Mouse (Mus musculus) cerebellum, adult 2 months (tissue): ENCODE measurements at regions not wholly inside any gene's neighbourhood (a gene's known extent, or its start where the extent isn't known, plus 50 kb on each side); places are given as distances from the start of the nearest gene placed in this dataset.
"Not testable (repeated sequence)": the region's sequence is repeated elsewhere in the genome, so short reads cannot be mapped to it uniquely, and the experiment has no call there.

Experiments used
- DNase-seq, 2 experiments: peaks; one replicate each; pipeline ENCODE4 v3.0.0; 2021
- H3K27ac ChIP-seq: fragments of 200-500 bp; 2 replicates; pipeline ENCODE4 v1.5.1; 2012; ENCODE audit warnings: low read length, control low read depth, inconsistent platforms; ENCODE audit not compliant: insufficient read depth
- H3K27me3 ChIP-seq: fragments of 200-500 bp; 2 replicates; pipeline ENCODE4 v1.6.1; 2012; ENCODE audit warnings: inconsistent platforms, mild to moderate bottlenecking, low read length, moderate library complexity; ENCODE audit not compliant: control insufficient read depth, insufficient read depth
- H3K4me1 ChIP-seq: fragments of 200-500 bp; 2 replicates; pipeline ENCODE4 v1.6.1; 2011; ENCODE audit warnings: low read length; ENCODE audit not compliant: control insufficient read depth, insufficient read depth
- H3K4me3 ChIP-seq: fragments of 200-500 bp; replicated peaks from 2 replicates; pipeline ENCODE3; 2011; ENCODE audit warnings: mild to moderate bottlenecking, low read depth, low read length, control low read depth; ENCODE audit not compliant: insufficient read depth
- CTCF ChIP-seq: fragments of 200-500 bp; IDR thresholded peaks from 2 replicates; pipeline ENCODE4 v1.5.1; 2011; ENCODE audit warnings: low read depth, mild to moderate bottlenecking, control low read depth, low read length, moderate library complexity, borderline replicate concordance; ENCODE audit not compliant: insufficient read depth
- POLR2A ChIP-seq: fragments of 200-500 bp; IDR thresholded peaks from 2 replicates; pipeline ENCODE4 v1.6.1; 2011; ENCODE audit warnings: low read length, control low read depth, borderline replicate concordance; ENCODE audit not compliant: insufficient read depth
- WGBS: fragments of 180-500 bp; shearing (Covaris S2); methylation state at CpG from one replicate; pipeline ENCODE4 v1.1.7; 2018; 5-methylcytosine and 5-hydroxymethylcytosine counted together

- no peaks in the 10 kb centered on the region for H3K4me1 ChIP-seq
- H3K27me3 ChIP-seq: peaks cover 2% of the 10 kb centered on the region; the same call in 1 of the 2 replicates
- no peak for DNase-seq
- WGBS: 79% methylated on average over 6 of the region's 6 CpGs
- no peak overlapping the region for H3K4me3 ChIP-seq
- no peak overlapping the region for H3K27ac ChIP-seq
- TF ChIP-seq CTCF (no peak), POLR2A (no peak)
Observed at GRCm38 (mm10) chr8:113998881-113999280, 134.5 kb upstream of the Nudt7 start.

GRCm38 (mm10) chr8:114001674-114002073 lies 131.7 kb upstream of the Nudt7 start:
- no peak overlapping the region for H3K4me3 ChIP-seq
- peaks cover 2% of the 10 kb centered on the region; the same call in 1 of the 2 replicates for H3K27me3 ChIP-seq
- H3K4me1 ChIP-seq: no peaks in the 10 kb centered on the region
- 98% methylated on average over 2 of the region's 2 CpGs for WGBS
- DNase-seq: no peak
- no peak overlapping the region for H3K27ac ChIP-seq
- TF ChIP-seq POLR2A: no peak
- no peak for TF ChIP-seq CTCF

GRCm38 (mm10) chr8:114004436-114004835 lies 128.9 kb upstream of the Nudt7 start:
- H3K27ac ChIP-seq: no peak overlapping the region
- no peaks in the 10 kb centered on the region for H3K4me1 ChIP-seq
- DNase-seq: no peak
- 93% methylated on average over 7 of the region's 7 CpGs for WGBS
- H3K27me3 ChIP-seq: peaks cover 2% of the 10 kb centered on the region; the same call in 1 of the 2 replicates
- H3K4me3 ChIP-seq: no peak overlapping the region
- TF ChIP-seq POLR2A (no peak), CTCF (no peak)

- DNase-seq: no peak
- TF ChIP-seq CTCF (no peak), POLR2A (no peak)
- 78% methylated on average over 5 of the region's 5 CpGs for WGBS
- Histone ChIP-seq H3K27ac (no peak overlapping the region), H3K27me3 (peaks cover 2% of the 10 kb centered on the region; the same call in 1 of the 2 replicates), H3K4me1 (no peaks in the 10 kb centered on the region), H3K4me3 (no peak overlapping the region)
Observed at GRCm38 (mm10) chr8:114006587-114006986, 126.8 kb upstream of the Nudt7 start.

GRCm38 (mm10) chr8:114007103-114007502 lies 126.3 kb upstream of the Nudt7 start:
- no peak overlapping the region for H3K27ac ChIP-seq
- H3K4me3 ChIP-seq: no peak overlapping the region
- DNase-seq: no peak
- H3K27me3 ChIP-seq: peaks cover 2% of the 10 kb centered on the region; the same call in 1 of the 2 replicates
- TF ChIP-seq POLR2A (no peak), CTCF (no peak)
- H3K4me1 ChIP-seq: no peaks in the 10 kb centered on the region
- WGBS: 40% methylated on average over 10 of the region's 10 CpGs

- DNase-seq: peak; percentile 12 to 22
- Histone ChIP-seq H3K4me1 (no peaks in the 10 kb centered on the region; the same call in 1 of the 2 replicates), H3K27ac (no peak overlapping the region), H3K4me3 (no peak overlapping the region), H3K27me3 (no peaks in the 10 kb centered on the region)
- TF ChIP-seq CTCF (no peak), POLR2A (no peak)
- 25% methylated on average over 5 of the region's 5 CpGs for WGBS
Observed at GRCm38 (mm10) chr8:114018364-114018763, 115.0 kb upstream of the Nudt7 start.

GRCm38 (mm10) chr8:114030141-114030540 lies 103.2 kb upstream of the Nudt7 start:
- DNase-seq, H3K27ac ChIP-seq, H3K27me3 ChIP-seq, H3K4me1 ChIP-seq, H3K4me3 ChIP-seq: not testable (repeated sequence)
- WGBS: 96% methylated on average over 9 of the region's 9 CpGs

- WGBS: 77% methylated on average over 8 of the region's 8 CpGs
- H3K4me3 ChIP-seq: no peak overlapping the region
- TF ChIP-seq CTCF: no peak
- no peak for TF ChIP-seq POLR2A
Observed at GRCm38 (mm10) chr8:114052426-114052825, 80.9 kb upstream of the Nudt7 start.

More at GRCm38 (mm10) chr8:114052426-114052825, 80.9 kb upstream of the Nudt7 start:
- DNase-seq: no peak
- Histone ChIP-seq H3K4me1 (no peaks in the 10 kb centered on the region), H3K27me3 (no peaks in the 10 kb centered on the region), H3K27ac (no peak overlapping the region)
